Mouse (Mus musculus): ENCODE measurements around the gene Rln1. TPM values are rescaled to one million over a fixed set of nuclear protein-coding genes. Genes with fewer than 3 reads are reported as not detected.

Rln1 gene
- polyA plus RNA-seq, 1 experiment: not detected

DNA sequence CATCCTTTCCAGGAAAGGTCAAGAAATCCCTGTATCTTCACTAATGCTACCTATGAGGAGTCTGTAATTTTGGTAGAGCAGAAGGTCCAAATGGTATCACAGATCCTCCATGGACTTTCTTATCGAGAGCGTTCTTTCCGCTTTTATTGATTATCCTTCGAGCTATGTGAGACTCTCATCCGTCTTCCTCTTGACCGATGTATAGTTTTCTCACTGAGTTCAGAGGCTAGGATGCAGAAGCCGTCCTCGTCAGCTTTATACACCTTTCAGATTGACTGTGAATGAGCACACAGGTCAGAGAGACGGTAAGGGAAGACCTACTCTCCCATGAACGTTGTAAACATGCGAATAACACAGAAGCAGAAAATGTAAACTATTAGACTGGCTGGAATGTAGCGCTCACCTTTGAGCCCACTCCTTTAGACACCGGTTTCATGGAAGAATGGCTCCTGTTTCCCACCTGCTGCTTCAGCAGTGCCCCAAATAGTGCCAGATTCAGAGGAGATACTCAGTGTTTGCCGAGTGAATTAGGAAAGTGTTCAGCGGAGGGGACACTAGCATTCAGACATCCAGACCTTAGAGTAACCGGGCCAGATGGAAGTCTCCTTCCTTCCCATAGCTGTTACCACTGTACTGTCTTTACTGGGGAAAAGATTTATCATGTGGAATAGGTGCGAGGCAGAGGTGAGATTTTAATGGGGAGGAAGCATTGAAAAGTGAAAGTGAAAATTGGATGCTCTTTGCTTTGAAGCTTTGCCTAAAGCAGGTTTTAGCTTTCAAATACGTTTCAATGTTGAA is 37.0 kb upstream of the Rln1 start:
- no peak for TF ChIP-seq CTCF (IDR thresholded peaks at IDR 0.05; ENCODE audit: insufficient read depth, low read depth, low read length)
- no peak for TF ChIP-seq POLR2A (IDR thresholded peaks at IDR 0.05; ENCODE audit: insufficient read depth, low read depth, low read length)
- H3K27ac ChIP-seq (ENCODE audit: insufficient read depth, low read depth, low read length): no peak overlapping the region
- WGBS: 81% methylated on average over 18 of the region's 18 CpGs
- H3K4me1 ChIP-seq (ENCODE audit: control insufficient read depth, insufficient read depth, low read length): peaks cover 5% of the 10 kb centered on the region
- no peak overlapping the region for H3K4me3 ChIP-seq (ENCODE audit: insufficient read depth, low read depth, low read length)

- TF ChIP-seq POLR2A (IDR thresholded peaks at IDR 0.05; ENCODE audit: insufficient read depth, low read depth, low read length): no peak
- no peak for TF ChIP-seq CTCF (IDR thresholded peaks at IDR 0.05; ENCODE audit: insufficient read depth, low read depth, low read length)
- 94% methylated on average over 7 of the region's 7 CpGs for WGBS
- H3K4me1 ChIP-seq (ENCODE audit: control insufficient read depth, insufficient read depth, low read length): peaks cover 5% of the 10 kb centered on the region
- H3K4me3 ChIP-seq (ENCODE audit: insufficient read depth, low read depth, low read length): no peak overlapping the region
- no peak overlapping the region for H3K27ac ChIP-seq (ENCODE audit: insufficient read depth, low read depth, low read length)
These were observed 36.2 kb upstream of the Rln1 start for GRCm38 (mm10) chr19:29370545-29371283.

DNA sequence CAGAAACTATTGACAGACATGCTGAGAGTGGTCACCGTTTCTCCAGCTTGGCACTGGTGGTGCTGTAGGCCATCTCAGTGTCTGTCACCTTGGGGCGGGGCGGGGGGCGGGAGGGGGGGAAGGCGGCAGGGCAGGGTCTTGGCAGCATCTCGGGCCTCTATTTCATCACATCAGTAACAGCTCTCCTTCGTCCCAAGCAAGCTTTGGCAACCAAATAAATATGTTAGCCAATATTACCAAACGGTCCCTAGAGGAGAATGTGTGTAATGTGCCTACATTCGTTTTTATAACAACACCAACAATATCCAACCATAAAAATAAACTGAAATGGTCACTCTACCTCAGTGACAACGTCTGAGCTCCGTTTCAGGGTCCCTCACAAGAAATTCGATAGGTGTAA is 35.6 kb upstream of the Rln1 start:
- Histone ChIP-seq H3K4me1 (ENCODE audit: control insufficient read depth, insufficient read depth, low read length) (peaks cover 5% of the 10 kb centered on the region), H3K4me3 (ENCODE audit: insufficient read depth, low read depth, low read length) (no peak overlapping the region), H3K27ac (ENCODE audit: insufficient read depth, low read depth, low read length) (no peak overlapping the region)
- 77% methylated on average over 12 of the region's 12 CpGs for whole genome bisulfite sequencing
- TF ChIP-seq POLR2A (IDR thresholded peaks at IDR 0.05; ENCODE audit: insufficient read depth, low read depth, low read length) (no peak), CTCF (IDR thresholded peaks at IDR 0.05; ENCODE audit: insufficient read depth, low read depth, low read length) (no peak)

DNA sequence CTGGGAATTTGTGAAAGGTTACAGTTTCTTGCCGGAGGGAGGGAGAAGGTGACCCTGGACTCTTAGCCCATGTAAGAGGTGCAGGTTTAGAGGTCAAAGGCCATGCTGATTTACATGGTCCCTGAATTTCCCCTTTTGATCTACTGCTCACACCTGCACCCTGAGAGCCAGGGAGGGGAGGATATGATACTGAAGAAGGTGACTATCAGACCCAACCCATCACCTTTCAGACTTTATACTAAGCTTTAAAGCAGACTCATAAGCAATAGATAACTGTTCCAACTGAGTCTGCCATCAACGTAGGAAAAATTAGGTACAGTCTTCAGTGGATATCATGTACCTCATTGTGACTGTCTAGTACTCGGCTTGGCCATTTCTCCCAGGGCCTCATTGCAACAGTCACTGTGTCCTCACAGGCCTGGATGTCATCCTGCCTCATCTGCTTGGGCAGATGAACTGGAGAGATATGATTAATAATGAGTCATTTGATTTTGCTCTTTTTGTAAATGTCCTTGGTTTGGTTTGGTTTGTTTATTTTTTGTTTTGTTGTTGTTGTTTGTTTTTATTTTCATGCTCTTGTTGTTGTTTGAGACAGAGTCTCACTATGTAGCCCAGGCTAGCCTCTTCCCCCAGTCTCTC is 34.3 kb upstream of the Rln1 start:
- TF ChIP-seq CTCF (IDR thresholded peaks at IDR 0.05; ENCODE audit: insufficient read depth, low read depth, low read length): no peak
- no peak for TF ChIP-seq POLR2A (IDR thresholded peaks at IDR 0.05; ENCODE audit: insufficient read depth, low read depth, low read length)
- no peak overlapping the region for H3K4me3 ChIP-seq (ENCODE audit: insufficient read depth, low read depth, low read length)
- peaks cover 5% of the 10 kb centered on the region for H3K4me1 ChIP-seq (ENCODE audit: control insufficient read depth, insufficient read depth, low read length)

GRCm38 (mm10) chr19:29368041-29368440 is 33.6 kb upstream of the Rln1 start:
- Histone ChIP-seq H3K4me1 (ENCODE audit: control insufficient read depth, insufficient read depth, low read length) (peaks cover 2% of the 10 kb centered on the region; the same call in 1 of the 2 replicates), H3K4me3 (ENCODE audit: insufficient read depth, low read depth, low read length) (no peak overlapping the region), H3K27ac (ENCODE audit: insufficient read depth, low read depth, low read length) (no peak overlapping the region)
- WGBS: 96% methylated on average over 2 of the region's 2 CpGs
- TF ChIP-seq CTCF (IDR thresholded peaks at IDR 0.05; ENCODE audit: insufficient read depth, low read depth, low read length) (no peak), POLR2A (IDR thresholded peaks at IDR 0.05; ENCODE audit: insufficient read depth, low read depth, low read length) (no peak)

More for the DNA sequence above, 34.3 kb upstream of the Rln1 start:
- 88% methylated on average over 3 of the region's 3 CpGs for WGBS
- H3K27ac ChIP-seq (ENCODE audit: insufficient read depth, low read depth, low read length): no peak overlapping the region

GRCm38 (mm10) chr19:29366969-29367622 is 32.6 kb upstream of the Rln1 start, which contains the start of the genes Plgrkt and Cd274:
Gene Plgrkt (minus strand): TSS chr19:29367390.
Gene Cd274 (plus strand): TSS chr19:29367455.
- WGBS: 2% methylated on average over 26 of the region's 26 CpGs
- peak within 1 kb of the TSS; percentile 45 for H3K4me3 ChIP-seq (ENCODE audit: insufficient read depth, low read depth, low read length)
- TF ChIP-seq POLR2A (IDR thresholded peaks at IDR 0.05; ENCODE audit: insufficient read depth, low read depth, low read length) (no peak), CTCF (IDR thresholded peaks at IDR 0.05; ENCODE audit: insufficient read depth, low read depth, low read length) (no peak)
- peaks cover 2% of the 10 kb centered on the region; the same call in 1 of the 2 replicates for H3K4me1 ChIP-seq (ENCODE audit: control insufficient read depth, insufficient read depth, low read length)
- H3K27ac ChIP-seq (ENCODE audit: insufficient read depth, low read depth, low read length): no peak within 1 kb of the TSS

GRCm38 (mm10) chr19:29366226-29366968 is 31.9 kb upstream of the Rln1 start:
- WGBS: 68% methylated on average over 20 of the region's 20 CpGs
- H3K27ac ChIP-seq (ENCODE audit: insufficient read depth, low read depth, low read length): no peak overlapping the region
- peak overlapping the region; percentile 42 for H3K4me3 ChIP-seq (ENCODE audit: insufficient read depth, low read depth, low read length)
- TF ChIP-seq POLR2A (IDR thresholded peaks at IDR 0.05; ENCODE audit: insufficient read depth, low read depth, low read length) (no peak), CTCF (IDR thresholded peaks at IDR 0.05; ENCODE audit: insufficient read depth, low read depth, low read length) (no peak)
- H3K4me1 ChIP-seq (ENCODE audit: control insufficient read depth, insufficient read depth, low read length): peaks cover 2% of the 10 kb centered on the region; the same call in 1 of the 2 replicates

DNA sequence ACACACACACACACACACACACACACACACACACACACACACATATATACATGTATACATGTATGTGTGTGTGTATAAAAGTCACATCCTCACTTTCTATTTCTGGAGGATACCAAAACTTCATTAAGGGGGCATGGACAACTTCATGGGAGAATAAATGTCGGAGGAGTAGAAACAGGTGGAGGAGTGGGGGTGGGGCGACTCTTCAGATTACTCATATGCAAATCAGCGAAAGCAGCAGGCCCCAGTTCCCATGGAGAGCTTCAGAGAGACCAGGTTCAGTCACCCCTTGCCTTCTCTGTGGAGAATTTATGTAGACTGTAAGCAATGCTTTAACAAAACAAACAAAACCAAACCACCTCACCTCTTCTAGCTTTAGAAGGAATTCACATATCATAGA is 30.6 kb upstream of the Rln1 start:
- 25% methylated on average over 3 of the region's 3 CpGs for WGBS

More for the DNA sequence above, 30.6 kb upstream of the Rln1 start:
- peaks cover 4% of the 10 kb centered on the region for H3K4me1 ChIP-seq (ENCODE audit: control insufficient read depth, insufficient read depth, low read length)
- H3K27ac ChIP-seq (ENCODE audit: insufficient read depth, low read depth, low read length): no peak overlapping the region
- TF ChIP-seq POLR2A (IDR thresholded peaks at IDR 0.05; ENCODE audit: insufficient read depth, low read depth, low read length): no peak
- TF ChIP-seq CTCF (IDR thresholded peaks at IDR 0.05; ENCODE audit: insufficient read depth, low read depth, low read length): no peak
- H3K4me3 ChIP-seq (ENCODE audit: insufficient read depth, low read depth, low read length): no peak overlapping the region

All from olfactory bulb, adult 2 months (tissue).